Mouse (Mus musculus): ENCODE results near the gene Ppia. TPM values are rescaled to one million over a fixed set of nuclear protein-coding genes. Genes with fewer than 3 reads are reported as not detected.
A peak's percentile ranks its signal among the peaks of the same experiment; 100 is the strongest.

Ppia gene
- polyA plus RNA-seq, 1 experiment from 2014 or later: 5,955 TPM

DNA sequence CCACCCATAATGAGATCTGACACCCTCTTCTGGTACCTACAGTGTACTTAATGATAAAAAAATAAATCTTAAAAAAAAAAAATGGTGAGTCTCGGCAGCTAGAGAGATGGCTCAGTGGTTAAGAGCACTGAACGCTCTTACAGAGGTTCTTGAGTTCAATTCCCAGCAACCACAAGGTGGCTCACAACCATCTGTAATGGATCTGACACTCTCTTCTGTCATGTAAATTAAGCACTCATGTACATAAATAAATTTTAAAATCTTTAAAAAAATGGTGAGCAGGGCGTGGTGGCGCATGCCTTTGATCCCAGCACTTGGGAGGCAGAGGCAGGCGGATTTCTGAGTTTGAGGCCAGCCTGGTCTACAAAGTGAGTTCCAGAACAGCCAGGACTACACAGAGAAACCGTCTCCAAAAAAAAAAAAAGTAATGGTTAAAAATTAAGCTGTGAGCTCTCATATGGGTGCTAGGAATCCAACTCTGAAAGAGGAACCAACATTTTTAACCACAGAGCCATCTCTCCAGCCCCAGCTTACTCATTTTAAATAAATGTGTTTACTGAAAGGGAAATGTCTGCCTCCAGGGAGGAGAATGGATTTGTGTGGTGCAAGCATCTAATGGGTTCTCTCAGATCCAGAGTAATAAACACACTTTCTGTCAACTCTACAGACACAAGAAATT is 48.1 kb downstream of the Ppia start:
- Histone ChIP-seq H3K9ac (ENCODE audit: low read length) (no peak overlapping the region), H3K9me3 (ENCODE audit: control insufficient read depth, low read length) (no peaks in the 10 kb centered on the region), H3K4me3 (ENCODE audit: low read depth, low read length) (no peak overlapping the region), H3K4me1 (ENCODE audit: control insufficient read depth, insufficient read depth, low read length) (no peaks in the 10 kb centered on the region), H3K36me3 (ENCODE audit: control insufficient read depth, insufficient read depth, low read length) (peaks cover 6% of the 10 kb centered on the region; the same call in 1 of the 2 replicates), H3K27me3 (ENCODE audit: control insufficient read depth, insufficient read depth, low read length) (no peaks in the 10 kb centered on the region), H3K27ac (replicated peaks; ENCODE audit: low read depth, low read length) (no peak overlapping the region), H3K4me2 (ENCODE audit: low read depth, severe bottlenecking) (no peak overlapping the region)
- WGBS: 92% methylated on average over 6 of the region's 6 CpGs
- ATAC-seq (ENCODE audit: insufficient number of reproducible peaks, low FRiP score, low TSS enrichment, low read depth) (no peak), DNase-seq (ENCODE audit: low spot score) (no peak)

DNA sequence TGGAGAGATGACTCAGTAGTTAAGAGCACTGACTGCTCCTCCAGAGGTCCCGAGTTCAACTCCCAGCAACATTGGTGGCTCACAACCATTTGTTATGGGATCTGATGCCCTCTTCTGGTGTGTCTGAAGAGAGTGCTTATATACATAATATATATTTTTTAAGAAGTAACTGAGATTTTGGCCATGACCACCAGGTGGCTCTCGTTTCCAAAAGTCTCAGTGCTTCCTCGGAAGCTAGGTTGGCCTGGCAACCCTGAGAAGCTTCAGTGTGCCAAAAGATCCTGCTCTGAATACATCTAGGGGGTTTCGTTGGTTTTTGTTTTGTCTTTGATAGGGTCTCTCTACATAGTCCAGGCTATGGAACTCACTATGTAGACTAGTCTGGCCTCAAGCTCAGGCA is 49.9 kb downstream of the Ppia start:
- Histone ChIP-seq H3K27me3 (ENCODE audit: control insufficient read depth, insufficient read depth, low read length) (no peaks in the 10 kb centered on the region), H3K36me3 (ENCODE audit: control insufficient read depth, insufficient read depth, low read length) (peaks cover 7% of the 10 kb centered on the region; the same call in 1 of the 2 replicates), H3K4me3 (ENCODE audit: low read depth, low read length) (no peak overlapping the region), H3K4me1 (ENCODE audit: control insufficient read depth, insufficient read depth, low read length) (no peaks in the 10 kb centered on the region), H3K27ac (replicated peaks; ENCODE audit: low read depth, low read length) (no peak overlapping the region), H3K9ac (ENCODE audit: low read length) (no peak overlapping the region), H3K4me2 (ENCODE audit: low read depth, severe bottlenecking) (no peak overlapping the region), H3K9me3 (ENCODE audit: control insufficient read depth, low read length) (no peaks in the 10 kb centered on the region)
- ATAC-seq (ENCODE audit: insufficient number of reproducible peaks, low FRiP score, low TSS enrichment, low read depth) (no peak), DNase-seq (ENCODE audit: low spot score) (peak; percentile 78)
- WGBS: 50% methylated on average over 4 of the region's 4 CpGs

DNA sequence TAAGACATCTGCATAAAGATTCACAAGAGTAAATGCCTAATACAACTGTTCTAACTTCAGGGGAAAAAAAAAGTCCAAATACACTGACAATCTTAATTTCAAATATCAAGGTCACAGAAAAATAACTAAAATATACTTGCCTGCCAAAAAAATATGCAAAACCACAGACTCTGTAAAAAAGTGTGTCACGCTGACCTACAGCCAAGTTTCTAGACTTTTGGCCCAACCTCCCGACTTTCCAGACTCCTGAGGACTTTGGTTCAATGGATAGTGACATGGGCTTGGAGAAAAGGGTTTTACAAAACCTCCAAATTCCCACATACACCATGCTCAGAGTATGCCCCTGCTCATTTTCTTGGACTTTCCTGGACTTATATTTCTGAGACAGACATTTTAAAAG is 53.3 kb downstream of the Ppia start:
- DNase-seq (ENCODE audit: low spot score) (no peak), ATAC-seq (ENCODE audit: insufficient number of reproducible peaks, low FRiP score, low TSS enrichment, low read depth) (no peak)
- H3K4me1 ChIP-seq (ENCODE audit: control insufficient read depth, insufficient read depth, low read length): peaks cover 17% of the 10 kb centered on the region
- WGBS: 90% methylated on average over 2 of the region's 2 CpGs
- no peaks in the 10 kb centered on the region for H3K27me3 ChIP-seq (ENCODE audit: control insufficient read depth, insufficient read depth, low read length)
- no peaks in the 10 kb centered on the region for H3K9me3 ChIP-seq (ENCODE audit: control insufficient read depth, low read length)
- H3K9ac ChIP-seq (ENCODE audit: low read length): no peak overlapping the region
- peaks cover 13% of the 10 kb centered on the region; the same call in 1 of the 2 replicates for H3K36me3 ChIP-seq (ENCODE audit: control insufficient read depth, insufficient read depth, low read length)
- H3K4me2 ChIP-seq (ENCODE audit: low read depth, severe bottlenecking): no peak overlapping the region
- no peak overlapping the region for H3K4me3 ChIP-seq (ENCODE audit: low read depth, low read length)
- H3K27ac ChIP-seq (replicated peaks; ENCODE audit: low read depth, low read length): no peak overlapping the region

Small RNA genes lying within 50 kb of the gene (microRNA-seq; reads per million reads assigned to microRNA genes)
- 1.2 reads per million for gene Mir7651

Other genes starting within 250 kb of the Ppia start
- gene A730071L15Rik, start 215.4 kb upstream of the Ppia start, polyA plus RNA-seq (2014; fragmentation: Nextera tagmentation; extraction: Ambion mirVana): 0.17 and 0.67 TPM in 2 replicates
- gene Nudcd3, start 215.0 kb upstream of the Ppia start, polyA plus RNA-seq (2014; fragmentation: Nextera tagmentation; extraction: Ambion mirVana): 41.7 and 45.4 TPM in 2 replicates
- 0.07 TPM in 1 of 2 replicates, not detected in the other for gene Npc1l1, start 185.3 kb upstream of the Ppia start, polyA plus RNA-seq (2014; fragmentation: Nextera tagmentation; extraction: Ambion mirVana)
- 114 and 117 TPM in 2 replicates for gene Ddx56, start 147.7 kb upstream of the Ppia start, polyA plus RNA-seq (2014; fragmentation: Nextera tagmentation; extraction: Ambion mirVana)
- 114 TPM in 2 replicates for gene Tmed4, start 140.6 kb upstream of the Ppia start, polyA plus RNA-seq (2014; fragmentation: Nextera tagmentation; extraction: Ambion mirVana)
- gene Ogdh, start 123.8 kb upstream of the Ppia start, polyA plus RNA-seq (2014; fragmentation: Nextera tagmentation; extraction: Ambion mirVana): 91.2 and 106 TPM in 2 replicates
- 11.2 and 13.5 TPM in 2 replicates for gene Zmiz2, start 26.4 kb upstream of the Ppia start, polyA plus RNA-seq (2014; fragmentation: Nextera tagmentation; extraction: Ambion mirVana)
- gene H2afv, start 29.0 kb downstream of the Ppia start, polyA plus RNA-seq (2014; fragmentation: Nextera tagmentation; extraction: Ambion mirVana): 866 and 905 TPM in 2 replicates
- 15.3 and 16.4 TPM in 2 replicates for gene Purb, start 60.5 kb downstream of the Ppia start, polyA plus RNA-seq (2014; fragmentation: Nextera tagmentation; extraction: Ambion mirVana)
- 0.64 and 0.74 TPM in 2 replicates for gene Myo1g, start 105.5 kb downstream of the Ppia start, polyA plus RNA-seq (2014; fragmentation: Nextera tagmentation; extraction: Ambion mirVana)
- gene Ccm2, start 131.4 kb downstream of the Ppia start, polyA plus RNA-seq (2014; fragmentation: Nextera tagmentation; extraction: Ambion mirVana): 95.1 and 96.9 TPM in 2 replicates
- gene Nacad, start 190.6 kb downstream of the Ppia start, polyA plus RNA-seq (2014; fragmentation: Nextera tagmentation; extraction: Ambion mirVana): 0.34 and 1.1 TPM in 2 replicates
- gene Tbrg4, start 210.6 kb downstream of the Ppia start, polyA plus RNA-seq (2014; fragmentation: Nextera tagmentation; extraction: Ambion mirVana): 40.0 and 46.3 TPM in 2 replicates
- gene Wap, start 223.2 kb downstream of the Ppia start, polyA plus RNA-seq (2014; fragmentation: Nextera tagmentation; extraction: Ambion mirVana): not detected in 2 replicates
- gene Ramp3, start 243.1 kb downstream of the Ppia start, polyA plus RNA-seq (2014; fragmentation: Nextera tagmentation; extraction: Ambion mirVana): 2.1 and 3.5 TPM in 2 replicates